Mouse (Mus musculus) liver, embryonic 14.5 days (tissue): ENCODE measurements around the gene Cactin.

Experiments used
- CTCF ChIP-seq: IDR thresholded peaks from 2 replicates; pipeline ENCODE4 v1.5.1; 2016; ENCODE audit warnings: antibody characterized with exemption, low read depth, control low read depth
- EP300 ChIP-seq: IDR thresholded peaks from 2 replicates; pipeline ENCODE4 v1.6.1; 2016; ENCODE audit warnings: antibody characterized with exemption, low read depth

GRCm38 (mm10) chr10:81306173-81306668, 14.7 kb upstream of the Cactin start:
- TF ChIP-seq EP300 (no peak), CTCF (no peak)
